Mouse (Mus musculus) thymus, adult 2 months (tissue): ENCODE measurements around the gene Calcrl. TPM values are rescaled to one million over a fixed set of nuclear protein-coding genes. Genes with fewer than 3 reads are reported as not detected.

ENCODE experiments used
- DNase-seq: peaks from one replicate; pipeline ENCODE4 v3.0.0; 2021
- H3K27ac ChIP-seq: fragments of 200-500 bp; 2 replicates; pipeline ENCODE4 v1.5.1; 2012; ENCODE audit warnings: low read length, control low read depth; ENCODE audit not compliant: control insufficient read depth, insufficient read depth
- H3K27me3 ChIP-seq: fragments of 200-500 bp; 2 replicates; pipeline ENCODE4 v1.6.1; 2012; ENCODE audit warnings: mild to moderate bottlenecking, low read length, moderate library complexity, mixed read lengths; ENCODE audit not compliant: control insufficient read depth, insufficient read depth
- H3K36me3 ChIP-seq: fragments of 200-500 bp; 2 replicates; pipeline ENCODE4 v1.6.1; 2012; ENCODE audit warnings: mild to moderate bottlenecking, low read length, moderate library complexity; ENCODE audit not compliant: control insufficient read depth, insufficient read depth
- H3K4me1 ChIP-seq: fragments of 200-500 bp; replicated peaks from 2 replicates; pipeline ENCODE4 v1.6.1; 2012; ENCODE audit warnings: low read length; ENCODE audit not compliant: control insufficient read depth, insufficient read depth
- H3K4me3 ChIP-seq: fragments of 200-500 bp; 2 replicates; pipeline ENCODE4 v1.5.1; 2012; ENCODE audit warnings: mild to moderate bottlenecking, low read length, control low read depth, moderate library complexity; ENCODE audit not compliant: control insufficient read depth, insufficient read depth
- CTCF ChIP-seq: fragments of 200-500 bp; IDR thresholded peaks from 2 replicates; pipeline ENCODE4 v1.5.1; 2012; ENCODE audit warnings: mild to moderate bottlenecking, control low read depth, low read length, moderate library complexity, borderline replicate concordance; ENCODE audit not compliant: control insufficient read depth, poor library complexity, insufficient read depth; ENCODE audit errors: extremely low read depth
- POLR2A ChIP-seq: fragments of 200-500 bp; IDR thresholded peaks from 2 replicates; pipeline ENCODE4 v1.6.1; 2012; ENCODE audit warnings: mild to moderate bottlenecking, low read length, control low read depth, moderate library complexity; ENCODE audit not compliant: control insufficient read depth, poor library complexity, insufficient read depth; ENCODE audit errors: extremely low read depth
- WGBS: fragments of 180-500 bp; shearing (Covaris S2); methylation state at CpG from one replicate; pipeline ENCODE4 v1.1.7; 2018; 5-methylcytosine and 5-hydroxymethylcytosine counted together
- polyA plus RNA-seq: library from polyadenylated mRNA; depleted of rRNA; stranded (reverse); fragments of >200 nt; gene quantifications from 2 replicates; pipeline ENCODE4 v1.2.3, GENCODE M21; 2012; rRNA removed

The Calcrl gene
- polyA plus RNA-seq, 1 experiment, result 8.7 TPM

DNA sequence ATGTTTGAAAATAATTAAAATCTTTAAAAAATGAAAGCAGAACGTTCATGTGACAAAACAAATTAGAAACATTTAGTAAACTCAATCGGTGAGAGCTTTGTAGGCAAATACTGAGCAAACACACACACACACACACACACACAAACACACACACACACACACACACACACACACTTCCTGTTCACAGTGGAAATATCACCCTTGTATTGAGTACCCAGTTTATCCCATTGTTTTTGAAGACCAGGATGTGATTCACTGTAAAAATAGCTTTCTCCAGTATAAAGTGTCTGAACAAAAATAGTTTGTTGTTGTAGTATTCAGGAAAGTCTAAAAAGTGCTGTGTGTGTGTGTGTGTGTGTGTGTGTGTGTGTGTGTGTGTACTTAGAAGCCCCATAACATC, 130.1 kb downstream of the Calcrl start:
- Histone ChIP-seq H3K4me3 (no peak overlapping the region), H3K27ac (no peak overlapping the region), H3K36me3 (no peaks in the 10 kb centered on the region), H3K27me3 (no peaks in the 10 kb centered on the region), H3K4me1 (no peaks in the 10 kb centered on the region)
- TF ChIP-seq POLR2A (no peak), CTCF (no peak)
- no peak for DNase-seq
- WGBS, result 75% methylated on average over 2 of the region's 2 CpGs

DNA sequence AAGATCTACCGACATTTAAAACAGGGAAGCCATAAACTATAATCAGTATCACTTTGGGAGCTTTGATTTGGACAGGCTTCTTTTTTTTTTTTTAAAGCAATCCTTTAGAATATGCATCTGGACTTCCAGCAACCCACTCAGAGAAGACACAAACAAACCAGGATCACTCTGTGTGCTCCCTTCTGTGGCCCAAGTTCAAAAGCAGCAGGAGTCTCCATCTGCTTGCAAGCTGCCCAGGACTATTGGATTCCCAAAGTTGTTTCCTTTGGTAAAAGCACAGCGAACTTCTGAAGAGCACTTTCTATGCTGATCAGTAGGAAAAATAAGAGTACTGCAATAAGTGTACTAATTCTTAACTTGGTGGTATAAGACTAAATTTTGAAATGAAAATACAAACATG, 130.6 kb downstream of the Calcrl start:
- no peaks in the 10 kb centered on the region for H3K27me3 ChIP-seq
- WGBS, result 90% methylated on average over 2 of the region's 2 CpGs
- TF ChIP-seq POLR2A, result no peak
- TF ChIP-seq CTCF, result no peak
- H3K4me3 ChIP-seq, result no peak overlapping the region
- H3K27ac ChIP-seq, result no peak overlapping the region
- H3K4me1 ChIP-seq, result no peaks in the 10 kb centered on the region
- no peak for DNase-seq
- H3K36me3 ChIP-seq, result no peaks in the 10 kb centered on the region

DNA sequence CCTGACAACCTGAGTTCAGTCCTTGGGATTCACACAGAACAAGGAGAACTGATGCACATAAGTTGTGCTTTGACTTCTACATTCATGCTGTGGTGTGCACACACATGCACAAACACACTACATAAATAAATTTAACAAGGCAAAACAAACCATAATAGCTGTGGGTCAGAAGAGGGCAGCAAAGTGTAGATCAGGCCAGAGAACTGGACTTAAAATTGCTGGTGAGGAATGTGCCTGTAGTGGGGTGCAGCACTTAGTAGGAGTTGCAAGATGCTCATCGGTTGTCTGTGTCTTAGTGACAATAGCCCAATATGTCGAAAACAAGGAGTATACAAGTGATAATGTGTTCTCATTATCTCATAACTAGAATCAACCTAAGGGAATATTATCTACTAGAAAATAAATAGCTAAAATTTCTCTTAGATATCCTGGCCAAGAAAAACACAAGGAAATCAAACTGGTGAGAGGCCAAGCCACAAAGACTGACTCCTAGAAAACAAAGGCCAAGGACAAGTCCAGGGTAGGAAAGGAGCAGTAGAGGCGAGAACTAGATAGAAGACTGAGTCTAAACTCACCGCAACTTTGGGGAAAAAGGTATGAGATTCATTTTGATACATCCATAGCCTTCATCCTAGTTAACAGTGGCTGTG, 132.7 kb downstream of the Calcrl start:
- Histone ChIP-seq H3K4me3 (no peak overlapping the region), H3K4me1 (no peaks in the 10 kb centered on the region), H3K36me3 (no peaks in the 10 kb centered on the region), H3K27ac (no peak overlapping the region), H3K27me3 (no peaks in the 10 kb centered on the region)
- TF ChIP-seq CTCF (no peak), POLR2A (no peak)
- 94% methylated on average over 4 of the region's 4 CpGs for WGBS
- DNase-seq, result no peak

DNA sequence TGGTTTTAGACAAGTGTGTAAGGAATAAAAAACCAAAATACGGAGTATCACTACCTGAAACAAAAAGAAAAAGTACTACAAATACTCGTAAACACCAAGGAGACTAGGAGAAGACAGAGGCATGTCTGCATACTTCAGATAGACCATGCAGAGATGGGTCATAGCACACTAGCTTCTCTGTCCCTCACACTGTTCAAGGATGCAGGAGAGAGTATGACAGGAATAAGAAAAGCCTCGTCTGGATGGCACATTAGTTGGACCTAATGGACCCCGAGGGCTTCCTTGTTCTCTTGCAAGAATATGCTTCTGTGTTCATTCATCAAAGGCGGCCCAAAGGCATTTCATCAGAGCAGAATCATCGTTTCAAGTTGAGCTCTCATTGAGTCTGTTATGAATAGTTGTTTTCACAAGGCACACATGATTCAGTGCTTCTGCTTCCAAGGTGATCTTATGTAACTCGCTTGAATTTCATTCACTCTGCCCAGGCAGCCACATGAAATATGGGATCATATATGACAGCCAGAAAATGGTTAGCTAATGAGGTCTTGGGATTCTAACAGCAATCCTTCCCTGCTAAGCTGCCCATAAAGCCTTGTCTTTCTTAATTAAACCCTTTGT, 136.2 kb downstream of the Calcrl start:
- no peak overlapping the region for H3K4me3 ChIP-seq
- H3K4me1 ChIP-seq, result no peaks in the 10 kb centered on the region
- no peak for DNase-seq
- H3K27me3 ChIP-seq, result no peaks in the 10 kb centered on the region
- no peak overlapping the region for H3K27ac ChIP-seq
- H3K36me3 ChIP-seq, result no peaks in the 10 kb centered on the region
- 90% methylated on average over 7 of the region's 7 CpGs for WGBS
- no peak for TF ChIP-seq POLR2A
- TF ChIP-seq CTCF, result no peak

Other genes starting within 250 kb of the Calcrl start
- 1.5 and 2.3 TPM in 2 replicates for gene Tfpi, start 51.4 kb upstream of the Calcrl start, polyA plus RNA-seq
- gene Ctnnd1, start 225.4 kb upstream of the Calcrl start, polyA plus RNA-seq, result 10.5 and 13.6 TPM in 2 replicates
- not detected in 2 replicates for gene Btbd18, start 233.7 kb upstream of the Calcrl start, polyA plus RNA-seq
- 172 and 191 TPM in 2 replicates for gene Selenoh, start 245.4 kb upstream of the Calcrl start, polyA plus RNA-seq